Mouse (Mus musculus) urinary bladder, postnatal 36 days (tissue): Measurements from ENCODE around the gene Surf2.
A peak's percentile ranks its signal among the peaks of the same experiment; 100 is the strongest.

ENCODE experiments used
- DNase-seq, 2 experiments: peaks; one replicate each; pipeline ENCODE4 v3.0.0; 2022; ENCODE audit warnings: low spot score in 2 of 2, mixed read lengths in 1 of 2

Surf2 gene

GRCm38 (mm10) chr2:26957488-26957859 is 41.3 kb downstream of the Surf2 start:
- no peak for DNase-seq

GRCm38 (mm10) chr2:26960756-26961155 is 44.6 kb downstream of the Surf2 start:
- no peak for DNase-seq

GRCm38 (mm10) chr2:26963923-26964723 is 48.0 kb downstream of the Surf2 start, which contains the start of gene Rexo4:
TSS of gene Rexo4 (minus strand) at chr2:26964386.
- DNase-seq = peak; percentile 87 to 91

GRCm38 (mm10) chr2:26964724-26965370 is 48.7 kb downstream of the Surf2 start:
- DNase-seq = no peak

GRCm38 (mm10) chr2:26967262-26967661 is 51.1 kb downstream of the Surf2 start:
- no peak for DNase-seq
